Mouse (Mus musculus): ENCODE data around the gene Supt4a. TPM values are rescaled to one million over a fixed set of nuclear protein-coding genes. Genes with fewer than 3 reads are reported as not detected.

Gene Supt4a
- total RNA-seq (2014; rRNA removed): 60.7 and 63.5 TPM in 2 replicates
- 125 and 135 TPM in 2 replicates for polyA plus RNA-seq (2015; fragmentation: Nextera tagmentation; extraction: Ambion mirVana)

DNA sequence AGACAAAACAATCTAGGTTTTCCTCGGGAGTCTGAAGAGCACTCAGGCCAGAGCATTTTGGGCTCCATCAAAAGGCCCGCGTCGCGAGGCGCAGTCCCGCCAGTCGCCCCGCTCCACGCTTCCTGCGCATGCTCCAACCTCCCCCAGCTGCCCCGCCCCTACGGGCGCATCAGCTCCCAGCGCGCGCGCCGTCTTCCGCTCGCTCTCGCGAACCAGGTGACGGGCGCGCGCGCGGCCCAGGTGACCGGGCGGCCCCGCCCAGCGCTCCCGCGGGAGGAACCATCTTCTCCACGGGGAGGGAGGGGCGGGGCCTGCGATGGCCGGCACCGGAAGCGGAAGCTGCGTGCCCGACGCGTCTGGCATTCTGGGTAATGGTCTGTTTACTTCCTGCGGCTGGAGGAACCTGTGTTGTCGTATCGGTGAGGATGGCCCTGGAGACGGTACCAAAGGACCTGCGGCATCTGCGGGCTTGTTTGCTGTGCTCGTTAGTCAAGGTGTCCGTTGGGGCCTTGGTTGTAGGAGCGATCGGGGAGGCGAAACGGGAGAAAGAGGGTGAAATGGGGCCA lies at the start of gene Supt4a:
Supt4a (plus strand) TSS at position 378 of the 566 bp plus-strand sequence.
- H3K4me1 ChIP-seq (ENCODE audit: insufficient read depth, low read length): peaks cover 8% of the 10 kb centered on the region
- TF ChIP-seq CTCF (IDR thresholded peaks at IDR 0.05; ENCODE audit: low read depth): no peak
- DNase-seq (ENCODE audit: low spot score) (peak; percentile 99), ATAC-seq (peak; percentile 96)
- H3K9me3 ChIP-seq (ENCODE audit: low read length): no peaks in the 10 kb centered on the region
- peak within 1 kb of the TSS; percentile 82 for H3K4me3 ChIP-seq (ENCODE audit: low read length)
- H3K27me3 ChIP-seq (ENCODE audit: insufficient read depth, low read length): no peaks in the 10 kb centered on the region
- peak within 1 kb of the TSS; percentile 98 for H3K4me2 ChIP-seq (ENCODE audit: low read depth, low read length)
- peak within 1 kb of the TSS; percentile 79 for H3K27ac ChIP-seq
- under 1% methylated on average over 55 of the region's 57 CpGs for WGBS
- peaks cover 10% of the 10 kb centered on the region for H3K36me3 ChIP-seq (ENCODE audit: insufficient read depth, low read length)
- peak within 1 kb of the TSS; percentile 81 for H3K9ac ChIP-seq (replicated peaks; ENCODE audit: low read length)

GRCm38 (mm10) chr11:87688478-87689203 lies 48.7 kb upstream of the Supt4a start:
- H3K36me3 ChIP-seq (ENCODE audit: insufficient read depth, low read length): no peaks in the 10 kb centered on the region
- WGBS: 90% methylated on average over 11 of the region's 11 CpGs
- 0 out of 2 replicates have a peak overlapping the region, but pooled peaks have one; percentile 16 for H3K4me2 ChIP-seq (ENCODE audit: low read depth, low read length)
- no peaks in the 10 kb centered on the region for H3K27me3 ChIP-seq (ENCODE audit: insufficient read depth, low read length)
- no peaks in the 10 kb centered on the region for H3K9me3 ChIP-seq (ENCODE audit: low read length)
- DNase-seq (ENCODE audit: low spot score) (no peak), ATAC-seq (no peak)
- no peak overlapping the region for H3K9ac ChIP-seq (replicated peaks; ENCODE audit: low read length)
- H3K4me1 ChIP-seq (ENCODE audit: insufficient read depth, low read length): no peaks in the 10 kb centered on the region
- no peak overlapping the region for H3K27ac ChIP-seq
- H3K4me3 ChIP-seq (ENCODE audit: low read length): no peak overlapping the region
- TF ChIP-seq CTCF (IDR thresholded peaks at IDR 0.05; ENCODE audit: low read depth): no peak

DNA sequence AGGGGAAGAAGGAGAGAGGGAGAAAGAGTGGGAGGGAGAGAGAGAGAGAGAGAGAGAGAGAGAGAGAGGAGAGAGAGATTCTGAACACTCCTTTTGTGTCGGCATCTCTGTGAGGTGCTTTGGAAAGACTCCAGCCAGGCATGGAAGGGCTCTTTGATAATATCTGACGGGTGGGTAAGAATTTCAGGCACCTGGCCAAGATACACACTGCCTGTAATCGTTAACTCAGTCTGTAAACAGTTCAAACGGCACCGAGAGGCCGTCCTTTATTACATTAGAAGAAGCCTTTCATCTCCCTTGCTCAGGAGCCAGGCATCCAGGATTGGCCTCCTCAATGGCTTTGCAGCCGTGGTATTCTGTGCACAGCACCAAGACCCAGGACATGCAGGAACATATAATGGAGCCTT lies 47.9 kb upstream of the Supt4a start:
- Histone ChIP-seq H3K4me1 (ENCODE audit: insufficient read depth, low read length) (no peaks in the 10 kb centered on the region), H3K27ac (peak overlapping the region; percentile 15; the same call in 1 of the 2 replicates), H3K4me2 (ENCODE audit: low read depth, low read length) (peak overlapping the region; percentile 16), H3K36me3 (ENCODE audit: insufficient read depth, low read length) (no peaks in the 10 kb centered on the region), H3K9ac (replicated peaks; ENCODE audit: low read length) (no peak overlapping the region), H3K4me3 (ENCODE audit: low read length) (no peak overlapping the region), H3K9me3 (ENCODE audit: low read length) (no peaks in the 10 kb centered on the region), H3K27me3 (ENCODE audit: insufficient read depth, low read length) (no peaks in the 10 kb centered on the region)
- ATAC-seq (no peak), DNase-seq (ENCODE audit: low spot score) (peak; percentile 61)
- TF ChIP-seq CTCF (IDR thresholded peaks at IDR 0.05; ENCODE audit: low read depth): no peak
- WGBS: 20% methylated on average over 7 of the region's 7 CpGs

DNA sequence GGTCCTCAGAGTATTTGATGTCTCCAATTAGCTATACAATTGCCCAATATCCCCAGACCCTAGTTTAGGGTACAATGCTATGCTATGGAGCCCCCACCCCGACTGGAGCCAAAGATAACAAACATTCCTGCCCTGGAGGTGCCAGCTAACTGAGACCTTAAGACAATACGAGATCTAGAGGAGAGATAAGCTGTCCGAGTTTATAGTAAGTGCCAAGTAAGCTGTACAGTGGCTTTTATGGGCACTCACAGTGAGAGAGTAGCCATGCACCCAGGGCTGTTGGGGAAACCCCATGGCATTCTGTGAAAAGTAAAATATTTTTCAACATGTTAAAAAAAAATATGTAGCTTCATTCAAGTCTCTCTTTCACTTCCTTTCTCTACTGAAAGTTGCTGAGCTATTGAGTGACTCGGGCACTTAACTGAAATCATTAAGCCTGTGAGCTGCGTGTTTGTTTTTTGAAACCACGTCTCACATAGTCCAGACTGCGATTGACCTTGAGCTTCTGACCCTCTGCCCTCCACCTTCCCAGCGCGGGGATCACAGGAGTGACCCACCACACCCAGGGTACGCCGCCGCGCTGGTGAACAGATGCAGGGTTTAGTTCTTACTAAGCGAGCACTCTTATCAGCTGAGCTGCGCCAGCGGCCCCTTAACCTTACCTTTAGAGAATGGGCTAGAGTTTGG lies 47.2 kb upstream of the Supt4a start:
- no peak for DNase-seq (ENCODE audit: low spot score)
- no peak for TF ChIP-seq CTCF (IDR thresholded peaks at IDR 0.05; ENCODE audit: low read depth)
- no peaks in the 10 kb centered on the region for H3K4me1 ChIP-seq (ENCODE audit: insufficient read depth, low read length)
- no peak for ATAC-seq
- H3K36me3 ChIP-seq (ENCODE audit: insufficient read depth, low read length): no peaks in the 10 kb centered on the region
- H3K4me3 ChIP-seq (ENCODE audit: low read length): no peak overlapping the region
- H3K27me3 ChIP-seq (ENCODE audit: insufficient read depth, low read length): no peaks in the 10 kb centered on the region
- H3K9ac ChIP-seq (replicated peaks; ENCODE audit: low read length): no peak overlapping the region
- no peak overlapping the region for H3K27ac ChIP-seq
- H3K9me3 ChIP-seq (ENCODE audit: low read length): no peaks in the 10 kb centered on the region
- WGBS: 79% methylated on average over 16 of the region's 16 CpGs
- H3K4me2 ChIP-seq (ENCODE audit: low read depth, low read length): no peak overlapping the region

DNA sequence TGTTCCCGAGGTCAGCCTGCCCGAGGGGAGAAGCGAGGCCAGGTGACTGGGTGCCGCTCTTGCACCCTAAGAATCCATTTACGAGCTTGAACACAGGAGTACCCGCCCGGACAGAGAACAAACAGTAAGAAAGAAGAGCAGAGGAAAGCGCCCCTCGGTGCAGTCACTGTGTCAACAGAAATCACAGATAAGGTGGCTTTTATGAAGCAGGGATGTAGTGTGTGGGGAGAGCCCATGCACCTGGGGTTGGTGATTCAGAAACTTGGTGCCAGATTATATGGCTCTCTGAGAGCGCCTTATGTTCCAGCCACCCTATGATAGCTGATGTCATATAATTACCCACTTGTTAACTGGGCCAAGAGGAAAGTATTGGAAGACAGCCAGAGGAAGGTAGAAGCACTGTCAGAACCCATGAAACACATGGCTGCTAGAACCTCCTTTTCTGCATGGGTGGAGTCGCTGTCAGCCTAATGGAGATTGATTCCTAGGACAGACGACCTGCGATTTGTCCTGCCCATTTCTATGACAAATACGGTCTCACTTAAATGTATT lies 40.1 kb upstream of the Supt4a start:
- H3K9ac ChIP-seq (replicated peaks; ENCODE audit: low read length): no peak overlapping the region
- no peaks in the 10 kb centered on the region for H3K4me1 ChIP-seq (ENCODE audit: insufficient read depth, low read length)
- no peak overlapping the region for H3K27ac ChIP-seq
- DNase-seq (ENCODE audit: low spot score) (no peak), ATAC-seq (no peak)
- no peaks in the 10 kb centered on the region for H3K27me3 ChIP-seq (ENCODE audit: insufficient read depth, low read length)
- TF ChIP-seq CTCF (IDR thresholded peaks at IDR 0.05; ENCODE audit: low read depth): no peak
- no peaks in the 10 kb centered on the region for H3K36me3 ChIP-seq (ENCODE audit: insufficient read depth, low read length)
- H3K4me2 ChIP-seq (ENCODE audit: low read depth, low read length): no peak overlapping the region
- 79% methylated on average over 14 of the region's 14 CpGs for WGBS
- H3K4me3 ChIP-seq (ENCODE audit: low read length): no peak overlapping the region
- no peaks in the 10 kb centered on the region for H3K9me3 ChIP-seq (ENCODE audit: low read length)

GRCm38 (mm10) chr11:87698126-87698525 lies 39.2 kb upstream of the Supt4a start:
- Histone ChIP-seq H3K27me3 (ENCODE audit: insufficient read depth, low read length) (no peaks in the 10 kb centered on the region), H3K36me3 (ENCODE audit: insufficient read depth, low read length) (no peaks in the 10 kb centered on the region), H3K4me2 (ENCODE audit: low read depth, low read length) (no peak overlapping the region), H3K27ac (no peak overlapping the region), H3K9me3 (ENCODE audit: low read length) (no peaks in the 10 kb centered on the region), H3K4me1 (ENCODE audit: insufficient read depth, low read length) (no peaks in the 10 kb centered on the region), H3K4me3 (ENCODE audit: low read length) (no peak overlapping the region), H3K9ac (replicated peaks; ENCODE audit: low read length) (no peak overlapping the region)
- WGBS: 91% methylated on average over 4 of the region's 4 CpGs
- ATAC-seq (no peak), DNase-seq (ENCODE audit: low spot score) (no peak)
- TF ChIP-seq CTCF (IDR thresholded peaks at IDR 0.05; ENCODE audit: low read depth): no peak
